Mouse (Mus musculus): Measurements from ENCODE around the gene Stam.

DNA sequence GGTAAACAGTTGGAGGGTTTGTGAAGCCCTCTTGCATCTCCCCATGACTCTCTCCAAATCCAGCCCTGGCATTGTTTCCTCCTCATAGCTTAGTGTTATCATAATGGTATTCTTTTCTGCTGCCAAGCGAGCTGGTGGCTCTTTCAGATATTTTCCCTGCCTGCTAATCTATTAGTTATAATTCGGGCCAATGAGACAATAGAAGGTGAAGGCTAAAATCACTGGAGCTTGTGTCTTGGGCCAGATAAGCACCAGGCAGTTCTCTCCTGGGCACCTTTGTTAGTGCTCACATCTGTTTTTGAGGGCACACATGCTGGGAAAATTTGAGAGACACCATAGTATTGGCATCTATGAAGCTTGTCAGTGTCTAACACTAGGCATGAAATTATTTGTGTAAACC, 91.2 kb downstream of the Stam start:
- no peak for TF ChIP-seq CTCF (IDR thresholded peaks at IDR 0.05; ENCODE audit: control insufficient read depth, insufficient read depth, low read length)
- TF ChIP-seq POLR2A (IDR thresholded peaks at IDR 0.05; ENCODE audit: borderline replicate concordance, control insufficient read depth, low read depth, low read length) = no peak
